Mouse (Mus musculus): ENCODE data around the gene Nudt9. TPM values are rescaled to one million over a fixed set of nuclear protein-coding genes. Genes with fewer than 3 reads are reported as not detected.

Gene Nudt9
- polyA plus RNA-seq, 1 experiment from 2014 or later = 49.9 TPM

DNA sequence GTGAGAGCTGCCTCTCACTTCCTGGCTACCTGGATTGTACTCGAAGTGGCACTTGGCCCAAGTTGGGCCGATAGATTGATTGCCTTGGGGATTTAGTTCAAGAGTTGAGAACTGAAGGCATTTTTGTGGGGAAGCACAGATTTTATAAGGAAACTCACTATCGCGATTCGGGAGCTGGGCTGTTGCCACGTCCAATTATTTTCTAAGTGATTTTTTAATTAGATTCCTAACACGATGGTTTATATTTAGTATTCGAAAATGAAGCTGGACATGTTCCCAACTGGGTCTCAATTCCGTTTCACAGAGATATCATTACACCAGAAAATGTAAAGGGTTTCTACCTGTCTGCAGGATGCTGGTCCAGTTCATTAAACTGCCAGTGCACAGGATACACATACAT is 39.3 kb downstream of the Nudt9 start:
- no peaks in the 10 kb centered on the region for H3K4me1 ChIP-seq (replicated peaks)
- ATAC-seq (replicated peaks; ENCODE audit: insufficient number of reproducible peaks, insufficient read depth, low FRiP score, low read depth) = no peak
- 86% methylated on average over 9 of the region's 9 CpGs for WGBS
- no peak overlapping the region for H3K4me2 ChIP-seq
- H3K36me3 ChIP-seq = peaks cover 7% of the 10 kb centered on the region
- H3K9ac ChIP-seq = no peak overlapping the region
- H3K27me3 ChIP-seq = no peaks in the 10 kb centered on the region
- H3K4me3 ChIP-seq = no peak overlapping the region
- H3K9me3 ChIP-seq (replicated peaks) = no peaks in the 10 kb centered on the region
- H3K27ac ChIP-seq = no peak overlapping the region

DNA sequence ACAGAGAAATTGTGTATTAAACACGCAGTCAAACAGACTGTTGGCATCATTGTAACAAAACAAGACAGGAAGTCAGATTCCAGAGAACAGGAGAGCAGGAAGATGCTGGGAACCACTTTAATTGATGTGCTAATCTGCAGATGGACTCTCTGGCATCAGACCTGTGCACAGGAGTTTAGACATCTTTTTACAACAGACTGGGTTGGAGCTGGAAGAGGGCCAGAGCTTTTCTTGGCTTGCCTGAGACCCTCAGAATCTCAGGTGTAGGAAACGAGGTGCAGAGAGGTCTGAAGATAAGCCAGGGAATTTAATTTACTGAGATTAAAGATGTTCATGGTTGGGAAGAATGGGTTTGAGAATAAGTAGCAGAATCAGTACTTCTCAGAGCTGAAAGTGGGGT is 43.6 kb downstream of the Nudt9 start:
- 62% methylated on average over 2 of the region's 2 CpGs for WGBS
- peaks cover 7% of the 10 kb centered on the region for H3K36me3 ChIP-seq

DNA sequence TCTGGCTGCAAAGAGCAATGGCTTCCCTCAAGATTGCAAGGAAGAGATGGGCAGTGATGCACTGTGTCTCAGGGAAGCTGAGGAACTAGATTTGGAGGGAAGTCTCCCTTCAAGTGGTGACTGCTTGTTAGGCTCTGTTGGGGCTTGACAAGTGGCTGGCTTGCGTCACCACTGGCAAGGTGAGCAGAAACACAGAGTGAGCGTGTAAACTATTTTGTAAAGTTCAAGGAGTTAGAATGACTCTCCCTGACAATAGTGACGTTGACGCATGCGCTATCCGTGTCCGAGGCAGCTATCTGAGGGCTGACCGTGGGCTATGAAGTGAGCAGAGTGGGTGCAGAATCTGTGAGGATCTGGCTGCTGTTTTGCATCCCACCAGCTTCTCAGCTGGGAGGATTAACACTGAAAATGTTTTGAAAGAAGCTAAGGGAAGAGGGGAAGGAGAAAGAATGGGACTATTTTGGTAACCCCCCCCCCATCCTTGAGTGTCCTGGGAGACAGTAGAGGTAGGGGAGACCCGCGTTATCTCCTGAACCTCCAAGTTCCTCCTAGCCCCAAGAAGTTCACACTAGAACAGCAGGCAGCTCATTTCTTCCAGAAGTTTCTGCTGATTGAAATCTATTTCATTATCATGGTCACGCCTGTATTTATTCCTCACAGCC is 49.4 kb downstream of the Nudt9 start:
- peak overlapping the region; percentile 52 for H3K27ac ChIP-seq
- WGBS = 37% methylated on average over 11 of the region's 11 CpGs

More for the DNA sequence above, 43.6 kb downstream of the Nudt9 start:
- Histone ChIP-seq H3K27ac (no peak overlapping the region), H3K9me3 (replicated peaks) (no peaks in the 10 kb centered on the region), H3K9ac (no peak overlapping the region), H3K4me3 (no peak overlapping the region), H3K4me2 (no peak overlapping the region), H3K4me1 (replicated peaks) (no peaks in the 10 kb centered on the region), H3K27me3 (no peaks in the 10 kb centered on the region)
- no peak for ATAC-seq (replicated peaks; ENCODE audit: insufficient number of reproducible peaks, insufficient read depth, low FRiP score, low read depth)

DNA sequence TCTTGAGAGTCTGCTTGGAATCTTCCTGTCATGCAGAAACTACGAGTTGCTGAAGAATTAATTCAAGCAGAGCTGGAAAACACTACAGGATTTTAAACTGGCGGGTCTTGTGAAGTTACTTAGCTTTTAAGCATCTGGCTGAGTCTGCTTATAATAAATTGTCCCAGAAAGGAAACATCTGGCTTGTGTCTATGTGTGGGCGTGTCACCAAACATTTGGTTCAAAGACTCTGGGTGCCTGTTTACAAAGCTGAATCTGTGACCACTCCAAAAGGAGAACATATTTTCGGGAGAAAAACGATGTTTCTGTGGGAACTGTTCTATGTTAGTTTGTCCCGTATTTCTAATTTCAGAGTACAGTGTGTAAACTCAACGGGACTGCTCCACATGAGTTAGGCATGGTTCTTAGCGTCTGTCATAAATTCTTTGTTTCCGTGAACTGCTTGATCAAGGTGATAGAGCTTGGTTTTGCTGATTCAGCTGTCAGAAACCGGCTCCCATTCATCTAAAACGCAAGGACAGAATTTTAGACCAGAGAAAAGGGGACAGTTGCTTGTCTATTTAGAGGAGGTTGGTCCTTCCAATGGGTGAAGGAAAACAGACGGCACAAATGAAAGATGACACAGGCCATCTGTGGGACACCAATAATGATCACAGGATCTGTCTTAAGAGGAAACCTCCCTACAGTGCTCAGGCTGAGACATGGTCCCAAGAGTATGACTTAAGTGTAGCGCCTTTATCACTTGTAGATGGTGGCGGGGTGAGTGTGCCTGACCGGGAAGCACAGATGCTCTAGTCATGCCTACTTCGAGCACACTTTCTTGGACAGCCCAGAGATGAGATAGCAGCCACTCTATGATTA is 50.2 kb downstream of the Nudt9 start:
- H3K4me3 ChIP-seq = no peak overlapping the region
- H3K4me1 ChIP-seq (replicated peaks) = peaks cover 8% of the 10 kb centered on the region
- H3K9me3 ChIP-seq (replicated peaks) = no peaks in the 10 kb centered on the region
- 56% methylated on average over 16 of the region's 16 CpGs for WGBS
- peak overlapping the region; percentile 53 for H3K27ac ChIP-seq
- no peaks in the 10 kb centered on the region for H3K27me3 ChIP-seq
- no peak for ATAC-seq (replicated peaks; ENCODE audit: insufficient number of reproducible peaks, insufficient read depth, low FRiP score, low read depth)
- no peaks in the 10 kb centered on the region for H3K36me3 ChIP-seq
- H3K4me2 ChIP-seq = no peak overlapping the region
- H3K9ac ChIP-seq = no peak overlapping the region

More for the DNA sequence above, 49.4 kb downstream of the Nudt9 start:
- H3K4me3 ChIP-seq = no peak overlapping the region
- no peaks in the 10 kb centered on the region for H3K36me3 ChIP-seq
- no peak for ATAC-seq (replicated peaks; ENCODE audit: insufficient number of reproducible peaks, insufficient read depth, low FRiP score, low read depth)
- H3K4me2 ChIP-seq = peak overlapping the region; percentile 25
- H3K9me3 ChIP-seq (replicated peaks) = no peaks in the 10 kb centered on the region
- no peak overlapping the region for H3K9ac ChIP-seq
- H3K4me1 ChIP-seq (replicated peaks) = peaks cover 8% of the 10 kb centered on the region
- no peaks in the 10 kb centered on the region for H3K27me3 ChIP-seq

DNA sequence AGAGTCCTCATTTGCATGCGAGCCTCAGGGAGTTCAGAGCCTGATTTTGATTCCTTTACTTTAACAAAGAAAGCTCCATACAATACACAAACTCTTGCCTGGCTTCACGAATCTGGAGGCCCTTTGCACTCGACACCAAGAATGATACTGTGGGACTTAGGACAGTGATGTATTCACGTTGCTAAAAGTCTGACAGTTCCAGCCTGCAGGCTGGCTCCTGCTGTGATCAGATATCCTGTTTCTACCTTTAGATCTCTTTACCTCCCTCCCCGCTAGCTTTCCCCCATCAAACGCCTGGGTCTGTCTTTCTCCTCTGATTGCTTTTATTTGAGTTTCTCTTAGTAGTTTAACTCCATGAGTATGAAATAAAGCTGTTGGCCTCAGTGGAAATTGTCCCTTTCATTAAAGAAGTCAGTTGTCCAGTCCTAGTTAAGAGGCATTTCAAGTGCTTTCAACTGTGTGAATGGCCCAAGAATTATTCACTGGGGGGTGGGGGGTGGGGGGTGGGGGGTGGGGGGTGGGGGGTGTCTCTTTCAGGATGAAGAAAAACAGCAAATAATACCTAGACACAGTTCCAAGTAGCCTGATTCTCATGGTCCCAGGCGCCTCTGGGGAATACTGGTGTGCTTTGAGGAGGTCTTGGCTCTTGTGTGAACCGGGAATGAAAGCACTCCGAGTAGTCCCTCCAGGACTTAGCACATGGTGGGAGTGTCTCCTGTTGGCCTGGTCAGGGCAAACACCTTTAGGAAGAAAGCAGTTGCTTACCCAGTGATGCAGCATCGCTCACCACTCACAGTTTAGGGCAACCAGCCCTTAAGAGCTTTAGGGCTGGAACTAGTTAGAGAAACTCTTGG is 55.8 kb downstream of the Nudt9 start:
- Histone ChIP-seq H3K4me2 (no peak overlapping the region), H3K27ac (no peak overlapping the region), H3K4me3 (no peak overlapping the region), H3K9me3 (replicated peaks) (no peaks in the 10 kb centered on the region), H3K9ac (no peak overlapping the region), H3K27me3 (no peaks in the 10 kb centered on the region), H3K4me1 (replicated peaks) (peaks cover 12% of the 10 kb centered on the region), H3K36me3 (no peaks in the 10 kb centered on the region)
- 35% methylated on average over 10 of the region's 10 CpGs for WGBS
- no peak for ATAC-seq (replicated peaks; ENCODE audit: insufficient number of reproducible peaks, insufficient read depth, low FRiP score, low read depth)

DNA sequence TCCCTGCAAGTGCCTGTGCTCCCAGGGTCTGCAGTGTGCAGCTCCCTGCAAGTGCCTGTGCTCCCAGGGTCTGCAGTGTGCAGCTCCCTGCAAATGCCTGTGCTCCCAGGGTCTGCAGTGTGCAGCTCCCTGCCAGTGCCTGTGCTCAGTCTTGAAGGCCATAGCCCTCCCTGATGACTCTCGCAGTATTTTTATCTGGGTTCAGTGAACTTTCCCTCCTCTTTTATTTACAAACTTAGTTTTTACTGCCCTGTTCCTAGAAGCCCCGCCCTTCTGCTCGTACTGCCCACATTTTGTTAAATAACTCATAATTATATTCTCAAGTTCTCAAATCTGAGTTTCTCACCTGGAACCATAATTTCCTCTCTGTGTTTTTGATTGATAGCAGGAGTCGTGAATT is 57.1 kb downstream of the Nudt9 start:
- Histone ChIP-seq H3K27me3 (no peaks in the 10 kb centered on the region), H3K9me3 (replicated peaks) (no peaks in the 10 kb centered on the region), H3K4me3 (no peak overlapping the region), H3K4me1 (replicated peaks) (peaks cover 20% of the 10 kb centered on the region), H3K36me3 (no peaks in the 10 kb centered on the region), H3K9ac (no peak overlapping the region), H3K27ac (no peak overlapping the region), H3K4me2 (no peak overlapping the region)
- WGBS = 64% methylated on average over 4 of the region's 4 CpGs
- no peak for ATAC-seq (replicated peaks; ENCODE audit: insufficient number of reproducible peaks, insufficient read depth, low FRiP score, low read depth)

DNA sequence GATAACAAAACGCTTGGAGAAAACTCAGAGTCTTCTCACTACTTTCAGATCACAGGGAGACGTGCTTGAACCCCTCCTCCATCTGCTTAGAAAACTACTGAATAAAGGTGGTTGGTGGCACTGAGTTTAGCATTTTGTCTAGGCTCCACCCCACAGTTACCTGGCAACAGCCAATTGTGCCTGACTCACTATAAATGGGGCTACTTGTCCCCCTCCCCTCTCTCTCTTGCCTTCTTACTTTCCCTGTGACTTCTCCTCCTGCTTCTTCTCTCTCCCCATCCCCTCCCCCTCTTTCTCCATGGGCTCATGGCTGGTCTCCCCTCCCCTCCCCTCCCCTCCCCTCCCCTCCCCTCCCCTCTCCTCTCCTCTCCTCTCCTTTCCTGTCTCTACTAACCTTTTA is 58.0 kb downstream of the Nudt9 start:
- H3K4me1 ChIP-seq (replicated peaks) = peaks cover 29% of the 10 kb centered on the region
- no peaks in the 10 kb centered on the region for H3K36me3 ChIP-seq
- 78% methylated on average over 2 of the region's 2 CpGs for WGBS
- no peak overlapping the region for H3K27ac ChIP-seq
- no peak overlapping the region for H3K4me2 ChIP-seq
- no peaks in the 10 kb centered on the region for H3K27me3 ChIP-seq
- no peak overlapping the region for H3K4me3 ChIP-seq
- no peak for ATAC-seq (replicated peaks; ENCODE audit: insufficient number of reproducible peaks, insufficient read depth, low FRiP score, low read depth)
- no peaks in the 10 kb centered on the region for H3K9me3 ChIP-seq (replicated peaks)
- H3K9ac ChIP-seq = no peak overlapping the region

DNA sequence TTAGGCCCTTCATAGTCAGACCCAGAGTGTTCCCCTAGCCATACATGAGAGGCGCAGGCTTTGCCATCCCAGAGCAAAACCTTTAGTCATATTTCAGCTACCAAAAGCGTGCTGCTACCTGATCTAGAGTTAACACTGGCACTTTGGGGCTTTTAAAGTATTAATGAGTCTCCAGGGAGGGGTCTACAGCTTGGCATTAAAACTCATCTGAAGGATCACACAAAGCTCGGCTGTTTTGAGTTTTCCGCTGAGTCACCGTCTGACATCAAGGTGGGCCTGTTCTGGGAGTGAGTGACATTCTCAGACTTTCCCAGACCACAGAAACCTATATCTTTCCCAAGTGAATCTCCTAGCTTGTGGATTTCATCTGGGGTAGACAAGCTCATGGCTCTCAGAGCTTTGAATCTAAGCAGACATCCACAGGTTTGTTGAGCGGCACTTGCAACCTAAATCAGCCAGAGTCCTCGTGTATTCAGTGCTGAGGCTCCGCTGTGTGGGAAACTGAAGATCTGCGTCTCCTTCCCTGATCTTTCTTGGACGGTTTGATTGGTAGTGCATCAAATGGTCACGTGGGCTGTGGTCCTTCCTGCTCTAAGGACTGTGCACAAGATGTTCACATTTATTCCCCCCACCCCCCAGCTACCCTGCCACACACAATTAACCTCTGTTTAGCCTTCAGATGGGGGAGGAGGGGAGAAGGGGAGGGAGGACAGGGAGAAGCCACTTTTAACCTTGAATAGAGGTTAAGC is 62.2 kb downstream of the Nudt9 start:
- ATAC-seq (replicated peaks; ENCODE audit: insufficient number of reproducible peaks, insufficient read depth, low FRiP score, low read depth) = no peak
- Histone ChIP-seq H3K27me3 (no peaks in the 10 kb centered on the region), H3K36me3 (no peaks in the 10 kb centered on the region), H3K4me2 (peak overlapping the region; percentile 26), H3K9me3 (replicated peaks) (no peaks in the 10 kb centered on the region), H3K4me1 (replicated peaks) (peaks cover 40% of the 10 kb centered on the region), H3K4me3 (no peak overlapping the region), H3K9ac (no peak overlapping the region), H3K27ac (peak overlapping the region; percentile 51)
- WGBS = 64% methylated on average over 11 of the region's 11 CpGs

DNA sequence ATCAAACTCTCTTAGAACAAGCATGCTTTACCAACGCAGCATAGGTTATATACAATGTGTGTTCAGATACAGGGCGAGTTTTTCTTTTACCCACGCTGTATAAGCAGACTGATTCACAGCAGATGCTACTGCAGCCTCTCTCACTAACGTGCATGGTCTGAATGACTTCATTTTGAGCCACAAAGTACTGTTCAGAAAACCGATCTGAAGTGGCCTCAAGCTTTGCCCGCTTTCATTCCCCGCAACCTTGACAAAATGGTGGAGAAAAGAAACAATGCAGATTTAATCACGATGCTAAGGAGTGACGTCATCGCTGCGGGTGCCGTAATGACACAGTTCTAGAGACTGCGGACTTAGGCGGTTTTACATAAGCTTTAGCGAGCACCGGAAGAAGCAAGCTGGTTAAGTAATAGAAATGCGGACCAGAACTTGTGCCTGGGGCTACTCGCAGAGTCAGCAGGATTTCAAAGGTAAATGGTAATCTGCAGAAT is 62.8 kb downstream of the Nudt9 start:
- ATAC-seq (replicated peaks; ENCODE audit: insufficient number of reproducible peaks, insufficient read depth, low FRiP score, low read depth) = no peak
- Histone ChIP-seq H3K4me1 (replicated peaks) (peaks cover 42% of the 10 kb centered on the region), H3K4me2 (peak overlapping the region; percentile 26), H3K27me3 (no peaks in the 10 kb centered on the region), H3K27ac (peak overlapping the region; percentile 51), H3K4me3 (peak overlapping the region; percentile 0; the same call in 1 of the 2 replicates), H3K36me3 (no peaks in the 10 kb centered on the region), H3K9me3 (replicated peaks) (no peaks in the 10 kb centered on the region), H3K9ac (no peak overlapping the region)
- 29% methylated on average over 18 of the region's 18 CpGs for whole genome bisulfite sequencing

DNA sequence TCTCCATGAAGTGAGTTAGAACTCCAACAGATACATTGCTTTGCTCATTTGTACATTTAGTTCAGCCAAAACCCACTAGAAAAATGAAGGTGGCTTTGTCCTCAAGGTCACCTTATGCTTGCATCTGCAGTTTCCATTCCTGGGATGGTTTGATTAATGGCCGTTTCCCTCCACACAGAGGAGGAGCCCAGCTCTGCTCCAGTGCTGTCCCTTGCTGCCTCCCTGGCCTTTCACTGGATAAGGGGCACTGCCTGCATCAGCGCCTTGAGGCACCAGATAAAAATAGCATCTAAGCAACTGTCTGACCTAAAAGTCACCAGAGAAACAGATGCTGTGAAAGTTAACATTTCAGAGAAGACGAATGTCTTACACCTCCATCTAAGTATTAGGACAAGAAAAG is 63.4 kb downstream of the Nudt9 start:
- Histone ChIP-seq H3K27ac (peak overlapping the region; percentile 51), H3K4me1 (replicated peaks) (peaks cover 42% of the 10 kb centered on the region), H3K4me2 (peak overlapping the region; percentile 26), H3K27me3 (no peaks in the 10 kb centered on the region), H3K9ac (no peak overlapping the region), H3K9me3 (replicated peaks) (no peaks in the 10 kb centered on the region), H3K4me3 (no peak overlapping the region), H3K36me3 (no peaks in the 10 kb centered on the region)
- ATAC-seq (replicated peaks; ENCODE audit: insufficient number of reproducible peaks, insufficient read depth, low FRiP score, low read depth) = no peak
- 20% methylated on average over 3 of the region's 3 CpGs for WGBS

Measured in heart, embryonic 15.5 days (tissue).